Mouse (Mus musculus) MEL (cell line): ENCODE measurements at regions not wholly inside any gene's neighbourhood (a gene's known extent, or its start where the extent isn't known, plus 50 kb on each side); places are given as distances from the start of the nearest gene placed in this dataset.

Source experiments
- DNase-seq: peaks from one replicate; pipeline ENCODE4 v3.0.0; 2011; ENCODE audit warnings: low read depth, low spot score
- H3K27ac ChIP-seq: 2 replicates; pipeline ENCODE4 v1.5.1; 2012; ENCODE audit warnings: low read depth, mild to moderate bottlenecking, control low read depth, low read length, moderate library complexity; ENCODE audit not compliant: control insufficient read depth
- H3K27me3 ChIP-seq, 2 experiments: fragments of 150-350 bp in 1 of 2; sonication (generic) in 1 of 2; 2 replicates each; pipeline ENCODE4 v1.6.1; 2012; ENCODE audit warnings: low read length in 2 of 2, mild to moderate bottlenecking in 2 of 2, improper control_type of control experiment in 1 of 2, moderate library complexity in 1 of 2; ENCODE audit not compliant: insufficient read depth in 2 of 2, control insufficient read depth in 1 of 2
- H3K36me3 ChIP-seq, 2 experiments: 2 replicates each; pipeline ENCODE4 v1.6.1; 2012 to 2014; ENCODE audit warnings: low read length in 2 of 2, improper control_type of control experiment in 1 of 2, inconsistent platforms in 1 of 2, mild to moderate bottlenecking in 1 of 2; ENCODE audit not compliant: insufficient read depth in 2 of 2, control insufficient read depth in 1 of 2
- H3K4me1 ChIP-seq, 2 experiments: fragments of 150-350 bp in 1 of 2; sonication (generic) in 1 of 2; 2 replicates each; pipeline ENCODE4 v1.6.1; 2012; ENCODE audit warnings: low read length in 2 of 2, improper control_type of control experiment in 1 of 2, mild to moderate bottlenecking in 1 of 2; ENCODE audit not compliant: insufficient read depth in 2 of 2, control insufficient read depth in 1 of 2
- H3K4me3 ChIP-seq, 2 experiments: fragments of 150-350 bp in 1 of 2; sonication (generic) in 1 of 2; 2 replicates each; pipeline ENCODE4 v1.5.1; 2012; ENCODE audit warnings: low read depth in 2 of 2, low read length in 2 of 2, mild to moderate bottlenecking in 2 of 2, moderate library complexity in 2 of 2, control low read depth in 1 of 2, improper control_type of control experiment in 1 of 2; ENCODE audit not compliant: control insufficient read depth in 1 of 2, insufficient read depth in 1 of 2
- H3K79me2 ChIP-seq: 2 replicates; pipeline ENCODE4 v1.6.1; 2012; ENCODE audit warnings: mild to moderate bottlenecking, low read length, moderate library complexity; ENCODE audit not compliant: control insufficient read depth, poor library complexity, insufficient read depth
- H3K9ac ChIP-seq: 2 replicates; pipeline ENCODE4 v1.6.1; 2012; ENCODE audit warnings: low read depth, mild to moderate bottlenecking, control low read depth, low read length, moderate library complexity; ENCODE audit not compliant: control insufficient read depth, poor library complexity, severe bottlenecking
- H3K9me3 ChIP-seq: fragments of 150-350 bp; sonication (generic); replicated peaks from 2 replicates; pipeline ENCODE4 v1.6.1; 2012; ENCODE audit warnings: mild to moderate bottlenecking, low read length, improper control_type of control experiment, moderate library complexity; ENCODE audit not compliant: insufficient read depth
- BHLHE40 ChIP-seq: IDR thresholded peaks from 2 replicates; pipeline ENCODE4 v1.6.1; 2012; ENCODE audit warnings: low read depth, mild to moderate bottlenecking, inconsistent platforms, low read length, improper control_type of control experiment, borderline replicate concordance
- CHD1 ChIP-seq: IDR thresholded peaks from 2 replicates; pipeline ENCODE4 v1.6.1; 2012; ENCODE audit warnings: low read depth, mild to moderate bottlenecking, inconsistent platforms, low read length, improper control_type of control experiment
- E2F4 ChIP-seq: IDR thresholded peaks from 2 replicates; pipeline ENCODE4 v1.6.1; 2011; ENCODE audit warnings: low read depth, low read length, improper control_type of control experiment, borderline replicate concordance
- ELF1 ChIP-seq: IDR thresholded peaks from 2 replicates; pipeline ENCODE4 v1.6.1; 2014; ENCODE audit warnings: low read depth, mild to moderate bottlenecking, inconsistent platforms, low read length, improper control_type of control experiment, moderate library complexity
- EP300 ChIP-seq, 2 experiments: IDR thresholded peaks; 2 replicates each; pipeline ENCODE4 v1.6.1; 2011; ENCODE audit warnings: improper control_type of control experiment in 2 of 2, low read length in 2 of 2, low read depth in 1 of 2, mild to moderate bottlenecking in 1 of 2
- ETS1 ChIP-seq: IDR thresholded peaks from 2 replicates; pipeline ENCODE4 v1.6.1; 2012; ENCODE audit warnings: low read depth, mild to moderate bottlenecking, inconsistent platforms, low read length, improper control_type of control experiment, moderate library complexity
- GABPA ChIP-seq: IDR thresholded peaks from 2 replicates; pipeline ENCODE4 v1.6.1; 2012; ENCODE audit warnings: low read depth, mild to moderate bottlenecking, inconsistent platforms, low read length, improper control_type of control experiment, moderate library complexity
- MAFK ChIP-seq: IDR thresholded peaks from 2 replicates; pipeline ENCODE4 v1.6.1; 2011; ENCODE audit warnings: low read depth, mild to moderate bottlenecking, low read length, improper control_type of control experiment, borderline replicate concordance
- MAX ChIP-seq: IDR thresholded peaks from 2 replicates; pipeline ENCODE4 v1.6.1; 2011; ENCODE audit warnings: low read length, improper control_type of control experiment
- MXI1 ChIP-seq: IDR thresholded peaks from 2 replicates; pipeline ENCODE4 v1.6.1; 2011; ENCODE audit warnings: mild to moderate bottlenecking, low read depth, low read length, improper control_type of control experiment
- MYC ChIP-seq: IDR thresholded peaks from 2 replicates; pipeline ENCODE4 v1.6.1; 2011; ENCODE audit warnings: low read depth, mild to moderate bottlenecking, low read length, improper control_type of control experiment, moderate library complexity
- NRF1 ChIP-seq: IDR thresholded peaks from 2 replicates; pipeline ENCODE4 v1.6.1; 2014; ENCODE audit warnings: low read depth, mild to moderate bottlenecking, inconsistent platforms, low read length, improper control_type of control experiment, moderate library complexity; ENCODE audit not compliant: poor library complexity, insufficient read depth, severe bottlenecking
- POLR2A ChIP-seq, 2 experiments: IDR thresholded peaks; 2 replicates each; pipeline ENCODE4 v1.6.1; 2011 to 2012; ENCODE audit warnings: low read length in 2 of 2, mild to moderate bottlenecking in 2 of 2, control low read depth in 1 of 2, improper control_type of control experiment in 1 of 2, low read depth in 1 of 2, moderate library complexity in 1 of 2; ENCODE audit not compliant: control insufficient read depth in 1 of 2, insufficient read depth in 1 of 2, poor library complexity in 1 of 2
- POLR2AphosphoS2 ChIP-seq: IDR thresholded peaks from 2 replicates; pipeline ENCODE4 v1.6.1; 2011; ENCODE audit warnings: low read length, improper control_type of control experiment
- RAD21 ChIP-seq: IDR thresholded peaks from 2 replicates; pipeline ENCODE4 v1.6.1; 2011; ENCODE audit warnings: mild to moderate bottlenecking, low read depth, low read length, improper control_type of control experiment
- RCOR1 ChIP-seq: IDR thresholded peaks from 2 replicates; pipeline ENCODE4 v1.6.1; 2012; ENCODE audit warnings: low read depth, mild to moderate bottlenecking, inconsistent platforms, low read length, improper control_type of control experiment
- TBP ChIP-seq: IDR thresholded peaks from 2 replicates; pipeline ENCODE4 v1.8.0; 2011; ENCODE audit warnings: low read depth, low read length, improper control_type of control experiment
- ZC3H11A ChIP-seq: IDR thresholded peaks from 2 replicates; pipeline ENCODE4 v1.6.1; 2012; ENCODE audit warnings: low read depth, mild to moderate bottlenecking, inconsistent platforms, low read length, improper control_type of control experiment
- ZKSCAN1 ChIP-seq: IDR thresholded peaks from 2 replicates; pipeline ENCODE4 v1.6.1; 2012; ENCODE audit warnings: low read depth, mild to moderate bottlenecking, inconsistent platforms, low read length, improper control_type of control experiment, moderate library complexity
- ZMIZ1 ChIP-seq: IDR thresholded peaks from 2 replicates; pipeline ENCODE4 v1.6.1; 2012; ENCODE audit warnings: low read depth, mild to moderate bottlenecking, inconsistent platforms, low read length, improper control_type of control experiment, moderate library complexity
- ZNF384 ChIP-seq: IDR thresholded peaks from 2 replicates; pipeline ENCODE4 v1.6.1; 2012; ENCODE audit warnings: low read depth, mild to moderate bottlenecking, inconsistent platforms, low read length, improper control_type of control experiment

- H3K36me3 ChIP-seq = peaks cover 0 to 3% of the 10 kb centered on the region in 2 experiments; a peak in 2 of 4 replicates
- TF ChIP-seq RCOR1 (no peak), TBP (no peak), CHD1 (no peak), MAFK (no peak), GABPA (no peak), MXI1 (no peak), ZMIZ1 (no peak), BHLHE40 (no peak), EP300 (IDR thresholded peaks at IDR 0.05; ENCODE audit: low read depth in 1 of 2, low read length in 2 of 2) (no peak)
- H3K27ac ChIP-seq = no peak overlapping the region
- no peaks in the 10 kb centered on the region for H3K79me2 ChIP-seq
- H3K27me3 ChIP-seq = no peaks in the 10 kb centered on the region
- H3K9ac ChIP-seq = no peak overlapping the region
- H3K4me1 ChIP-seq = peaks cover 2 to 14% of the 10 kb centered on the region in 2 experiments; a peak in 3 of 4 replicates
- DNase-seq = no peak
- H3K4me3 ChIP-seq = no peak overlapping the region
- H3K9me3 ChIP-seq = no peaks in the 10 kb centered on the region
Measured at GRCm38 (mm10) chr6:91619009-91619408, 64.8 kb upstream of the Slc6a6 start.

DNA sequence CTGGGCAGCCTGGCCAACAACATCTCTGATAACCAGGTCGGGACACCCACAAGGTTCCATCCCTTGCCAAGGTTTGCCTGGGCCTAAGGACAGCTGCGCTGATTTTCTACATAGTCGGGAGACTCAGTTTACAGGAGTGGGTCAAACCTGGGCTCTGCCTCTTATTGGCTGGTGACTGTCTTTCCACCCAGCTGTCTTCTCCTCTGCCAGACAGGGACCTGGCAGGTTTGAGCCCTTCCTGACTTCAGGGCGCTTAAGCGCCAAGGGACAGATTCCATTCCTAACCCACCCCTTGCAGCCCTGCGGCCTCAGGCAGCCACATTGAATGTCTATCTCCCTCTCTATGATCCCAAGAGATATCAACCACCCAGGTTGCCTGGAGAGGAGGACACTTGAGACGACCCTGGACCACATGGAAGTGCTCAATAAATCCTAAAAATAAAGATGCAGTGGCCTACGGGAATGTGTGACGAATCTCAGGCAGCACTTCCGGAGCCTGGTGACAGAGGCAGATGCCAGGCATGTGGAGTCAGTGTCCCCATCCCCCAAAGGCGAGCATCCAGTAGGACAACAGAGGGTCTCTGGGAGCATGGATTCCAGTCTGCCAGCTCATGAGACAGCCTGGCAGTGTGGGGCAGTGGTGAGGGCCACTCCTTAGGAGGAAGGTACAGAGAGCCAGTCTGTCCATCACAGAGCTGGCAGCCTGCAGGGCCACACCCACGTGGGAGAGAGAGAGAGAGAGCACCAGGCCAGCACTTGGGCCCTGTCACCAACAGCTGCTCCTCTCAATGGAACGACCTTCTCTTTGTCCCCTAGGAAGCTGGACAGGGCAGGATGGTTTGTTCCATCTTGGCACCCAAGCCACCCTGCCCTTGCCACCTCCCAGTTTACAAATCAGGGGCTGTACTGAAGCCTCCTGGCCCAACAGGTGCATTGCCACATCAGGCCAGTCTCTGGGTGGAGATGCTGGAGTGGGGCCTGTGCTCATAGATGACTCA lies 63.8 kb upstream of the Slc6a6 start:
- no peak for DNase-seq
- no peak overlapping the region for H3K9ac ChIP-seq
- no peaks in the 10 kb centered on the region for H3K27me3 ChIP-seq
- TF ChIP-seq POLR2A (IDR thresholded peaks at IDR 0.05; ENCODE audit: control insufficient read depth in 1 of 2, insufficient read depth in 1 of 2, low read depth in 1 of 2, low read length in 2 of 2, poor library complexity in 1 of 2) (no peak), ZKSCAN1 (no peak), POLR2AphosphoS2 (no peak), ZC3H11A (no peak), MYC (no peak), NRF1 (no peak), MXI1 (no peak), ELF1 (no peak), ETS1 (no peak), ZNF384 (no peak), MAX (no peak), E2F4 (no peak), RAD21 (no peak)
- no peaks in the 10 kb centered on the region for H3K9me3 ChIP-seq
- no peak overlapping the region for H3K4me3 ChIP-seq
- H3K4me1 ChIP-seq = peaks cover 2 to 14% of the 10 kb centered on the region in 2 experiments; a peak in 3 of 4 replicates
- H3K27ac ChIP-seq = no peak overlapping the region
- H3K36me3 ChIP-seq = peaks cover 0 to 3% of the 10 kb centered on the region in 2 experiments; a peak in 2 of 4 replicates
- no peaks in the 10 kb centered on the region for H3K79me2 ChIP-seq
